Mouse (Mus musculus): Measurements from ENCODE around the gene Akna. TPM values are rescaled to one million over a fixed set of nuclear protein-coding genes. Genes with fewer than 3 reads are reported as not detected.

Gene Akna
- total and polyA plus RNA-seq, 3 experiments: 3.9 to 14.1 TPM; not detected in 1

- Histone ChIP-seq H3K9ac (ENCODE audit: control insufficient read depth, low read depth, low read length, poor library complexity, severe bottlenecking) (no peak overlapping the region), H3K27ac (ENCODE audit: control insufficient read depth, low read depth, low read length) (no peak overlapping the region), H3K36me3 (ENCODE audit: control insufficient read depth in 1 of 2, insufficient read depth in 2 of 2, low read length in 2 of 2) (no peaks in the 10 kb centered on the region), H3K9me3 (replicated peaks; ENCODE audit: insufficient read depth, low read length) (no peaks in the 10 kb centered on the region), H3K4me1 (ENCODE audit: control insufficient read depth in 1 of 2, insufficient read depth in 2 of 2, low read length in 2 of 2) (no peaks in the 10 kb centered on the region), H3K27me3 (ENCODE audit: control insufficient read depth in 1 of 2, insufficient read depth in 2 of 2, low read length in 2 of 2) (no peaks in the 10 kb centered on the region), H3K79me2 (ENCODE audit: control insufficient read depth, insufficient read depth, low read length, poor library complexity) (no peaks in the 10 kb centered on the region), H3K4me3 (ENCODE audit: control insufficient read depth in 1 of 2, insufficient read depth in 1 of 2, low read depth in 2 of 2, low read length in 2 of 2) (no peak overlapping the region)
- DNase-seq (ENCODE audit: low read depth, low spot score): no peak
- TF ChIP-seq ETS1 (IDR thresholded peaks at IDR 0.05; ENCODE audit: low read depth, low read length): no peak
- TF ChIP-seq HCFC1 (IDR thresholded peaks at IDR 0.05; ENCODE audit: low read depth, low read length): no peak
- TF ChIP-seq POLR2AphosphoS2 (IDR thresholded peaks at IDR 0.05; ENCODE audit: low read length): no peak
Measured at GRCm38 (mm10) chr4:63338414-63339076, 64.6 kb downstream of the Akna start.

DNA sequence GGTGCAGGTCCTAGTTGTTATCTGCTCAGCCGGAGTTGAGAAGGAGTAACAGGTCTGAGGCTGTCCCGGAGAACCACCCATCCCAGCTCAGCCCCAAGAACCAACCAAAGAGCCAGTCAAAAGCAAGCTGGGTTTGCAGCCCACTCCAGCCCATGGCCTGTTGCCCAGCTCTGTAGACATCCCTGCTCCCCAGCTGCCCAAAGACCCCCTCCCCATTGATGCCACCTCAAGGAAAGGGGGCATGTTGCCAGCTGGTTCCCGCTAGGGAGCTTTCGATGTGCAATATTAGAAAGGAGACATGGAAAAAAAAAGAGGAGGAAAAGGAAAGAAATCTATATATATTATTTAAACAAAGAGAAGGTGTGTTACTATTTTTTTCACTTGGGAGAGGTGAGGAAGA, 69.8 kb downstream of the Akna start:
- no peak overlapping the region for H3K9ac ChIP-seq (ENCODE audit: control insufficient read depth, low read depth, low read length, poor library complexity, severe bottlenecking)
- H3K36me3 ChIP-seq (ENCODE audit: control insufficient read depth in 1 of 2, insufficient read depth in 2 of 2, low read length in 2 of 2): no peaks in the 10 kb centered on the region
- H3K27me3 ChIP-seq (ENCODE audit: control insufficient read depth in 1 of 2, insufficient read depth in 2 of 2, low read length in 2 of 2): no peaks in the 10 kb centered on the region
- DNase-seq (ENCODE audit: low read depth, low spot score): no peak
- no peaks in the 10 kb centered on the region for H3K79me2 ChIP-seq (ENCODE audit: control insufficient read depth, insufficient read depth, low read length, poor library complexity)
- H3K9me3 ChIP-seq (replicated peaks; ENCODE audit: insufficient read depth, low read length): no peaks in the 10 kb centered on the region
- no peak for TF ChIP-seq USF2 (IDR thresholded peaks at IDR 0.05; ENCODE audit: borderline replicate concordance in 1 of 2, insufficient read depth in 1 of 2, low read depth in 1 of 2, low read length in 2 of 2)
- TF ChIP-seq RAD21 (IDR thresholded peaks at IDR 0.05; ENCODE audit: low read depth, low read length): no peak
- no peak for TF ChIP-seq POLR2AphosphoS2 (IDR thresholded peaks at IDR 0.05; ENCODE audit: low read length)
- no peak for TF ChIP-seq ELF1 (IDR thresholded peaks at IDR 0.05; ENCODE audit: low read depth, low read length)
- TF ChIP-seq USF1 (IDR thresholded peaks at IDR 0.05; ENCODE audit: low read depth, low read length): no peak
- TF ChIP-seq JUND (IDR thresholded peaks at IDR 0.05; ENCODE audit: low read depth, low read length): no peak
- TF ChIP-seq KAT2A (conservative IDR thresholded peaks at IDR 0.05; ENCODE audit: low read depth, low read length): no peak
- TF ChIP-seq SIN3A (IDR thresholded peaks at IDR 0.05; ENCODE audit: low read length): no peak
- no peak for TF ChIP-seq HCFC1 (IDR thresholded peaks at IDR 0.05; ENCODE audit: low read depth, low read length)
- TF ChIP-seq NRF1 (IDR thresholded peaks at IDR 0.05; ENCODE audit: insufficient read depth, low read depth, low read length, poor library complexity, severe bottlenecking): no peak
- TF ChIP-seq MAFK (IDR thresholded peaks at IDR 0.05; ENCODE audit: borderline replicate concordance, low read depth, low read length): no peak
- no peak for TF ChIP-seq TAL1 (IDR thresholded peaks at IDR 0.05; ENCODE audit: low read length)
- no peak for TF ChIP-seq BHLHE40 (IDR thresholded peaks at IDR 0.05; ENCODE audit: borderline replicate concordance, low read depth, low read length)
- TF ChIP-seq ZKSCAN1 (IDR thresholded peaks at IDR 0.05; ENCODE audit: low read depth, low read length): no peak
- no peak for TF ChIP-seq E2F4 (IDR thresholded peaks at IDR 0.05; ENCODE audit: borderline replicate concordance, low read depth, low read length)
- H3K27ac ChIP-seq (ENCODE audit: control insufficient read depth, low read depth, low read length): no peak overlapping the region
- no peaks in the 10 kb centered on the region for H3K4me1 ChIP-seq (ENCODE audit: control insufficient read depth in 1 of 2, insufficient read depth in 2 of 2, low read length in 2 of 2)
- no peak overlapping the region for H3K4me3 ChIP-seq (ENCODE audit: control insufficient read depth in 1 of 2, insufficient read depth in 1 of 2, low read depth in 2 of 2, low read length in 2 of 2)

Data from MEL (cell line).